Mouse (Mus musculus): ENCODE results near the gene Tmem213.

DNA sequence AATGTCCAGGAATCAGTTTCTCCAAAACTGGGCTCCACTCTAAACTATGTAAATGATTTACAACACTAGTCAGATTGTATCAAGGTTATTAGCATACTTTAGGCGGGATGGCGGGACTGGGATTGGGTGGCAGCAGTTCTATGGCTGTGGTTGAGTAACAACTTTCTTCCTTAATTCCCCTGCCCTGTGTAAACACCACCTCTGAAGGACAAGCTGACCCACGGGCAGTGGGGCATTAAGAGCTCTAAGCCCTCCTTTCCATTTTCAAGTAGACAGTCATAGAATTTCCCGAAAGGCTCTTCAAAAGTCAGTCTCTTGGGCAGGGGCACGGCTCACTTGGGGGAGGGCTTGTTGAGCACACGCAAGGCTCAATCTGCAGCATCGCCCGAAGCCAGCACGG is 1.8 kb downstream of the Tmem213 start:
- TF ChIP-seq MEF2A (IDR thresholded peaks at IDR 0.05; ENCODE audit: extremely low read depth, insufficient replicate concordance, low read depth, low read length, poor library complexity, severe bottlenecking) (no peak), POLR2A (IDR thresholded peaks at IDR 0.05; ENCODE audit: control insufficient read depth in 1 of 2, insufficient read depth in 1 of 2, low read depth in 1 of 2, low read length in 2 of 2, poor library complexity in 1 of 2) (no peak), SMC3 (IDR thresholded peaks at IDR 0.05; ENCODE audit: low read depth, low read length) (no peak), MAX (IDR thresholded peaks at IDR 0.05; ENCODE audit: low read length) (no peak), NELFE (IDR thresholded peaks at IDR 0.05; ENCODE audit: low read depth, low read length) (no peak), USF1 (IDR thresholded peaks at IDR 0.05; ENCODE audit: low read depth, low read length) (no peak), CTCF (IDR thresholded peaks at IDR 0.05 in 2 of 3, conservative IDR thresholded peaks at IDR 0.05 in 1 of 3; ENCODE audit: control insufficient read depth in 1 of 3, insufficient read depth in 1 of 3, low read depth in 2 of 3, low read length in 3 of 3, poor library complexity in 1 of 3, severe bottlenecking in 1 of 3) (no peak), TAL1 (IDR thresholded peaks at IDR 0.05; ENCODE audit: low read length) (no peak), GATA1 (IDR thresholded peaks at IDR 0.05; ENCODE audit: low read depth, low read length) (no peak), SIN3A (IDR thresholded peaks at IDR 0.05; ENCODE audit: low read length) (no peak), EP300 (IDR thresholded peaks at IDR 0.05; ENCODE audit: low read depth in 1 of 2, low read length in 2 of 2) (no peak), BHLHE40 (IDR thresholded peaks at IDR 0.05; ENCODE audit: borderline replicate concordance, low read depth, low read length) (no peak), ZKSCAN1 (IDR thresholded peaks at IDR 0.05; ENCODE audit: low read depth, low read length) (no peak), UBTF (IDR thresholded peaks at IDR 0.05; ENCODE audit: borderline replicate concordance, insufficient read depth, low read depth, low read length) (no peak)

Measured in MEL (cell line).